ENCODE assay signal across 7 mouse cellular contexts in genomic region chr12:80603566-80603965, GRCm38 (mm10). TPM values are rescaled to one million over a fixed set of nuclear protein-coding genes. Genes with fewer than 3 reads are reported as not detected.
A peak's percentile ranks its signal among the peaks of the same experiment; 100 is the strongest.
DNase-seq lines count a peak whose midpoint lies in the region; ATAC-seq and TF ChIP-seq lines count a peak whose summit lies in the region.

No protein-coding gene starts in this region.

- H3K27ac ChIP-seq in layer of hippocampus, adult 2 months = peak overlapping the region; percentile 86
- peak overlapping the region; percentile 54 for H3K27ac ChIP-seq in heart, postnatal 0 days (ENCODE audit: low read depth)
- peak overlapping the region; percentile 75 for H3K27ac ChIP-seq in lung, embryonic 14.5 days (ENCODE audit: low read depth)

- no peak overlapping the region for H3K4me3 ChIP-seq in layer of hippocampus, adult 2 months
- H3K4me3 ChIP-seq in heart, postnatal 0 days (ENCODE audit: low read depth, low read length) = no peak overlapping the region
- H3K4me3 ChIP-seq in lung, embryonic 14.5 days (ENCODE audit: low read depth, low read length) = no peak overlapping the region

- no peak for ATAC-seq in heart, postnatal 0 days (ENCODE audit: insufficient read depth, low read depth)
- peak; percentile 73; the same call in 1 of the 2 replicates for ATAC-seq in lung, embryonic 14.5 days (ENCODE audit: insufficient read depth)

- WGBS in heart, postnatal 0 days = 5% methylated on average over 4 of the region's 4 CpGs
- 2% methylated on average over 4 of the region's 4 CpGs for WGBS in lung, embryonic 14.5 days

- TF ChIP-seq EP300 in heart, postnatal 0 days (IDR thresholded peaks at IDR 0.05; ENCODE audit: low read depth) = no peak

- no peaks in the 10 kb centered on the region for H3K36me3 ChIP-seq in heart, postnatal 0 days (replicated peaks; ENCODE audit: control insufficient read depth, insufficient read depth, low read length)
- H3K36me3 ChIP-seq in lung, embryonic 14.5 days (ENCODE audit: insufficient read depth) = no peaks in the 10 kb centered on the region

- no peak for TF ChIP-seq CTCF in layer of hippocampus, adult 2 months (conservative IDR thresholded peaks at IDR 0.05)
- TF ChIP-seq CTCF in heart, postnatal 0 days (IDR thresholded peaks at IDR 0.05; ENCODE audit: low read depth) = no peak
- no peak for TF ChIP-seq CTCF in lung, embryonic 14.5 days (IDR thresholded peaks at IDR 0.05; ENCODE audit: low read depth)

- no peaks in the 10 kb centered on the region for H3K9me3 ChIP-seq in heart, postnatal 0 days (replicated peaks; ENCODE audit: control insufficient read depth, low read length)
- no peaks in the 10 kb centered on the region for H3K9me3 ChIP-seq in lung, embryonic 14.5 days (ENCODE audit: low read depth, low read length)

- peaks cover 37% of the 10 kb centered on the region for H3K4me1 ChIP-seq in heart, postnatal 0 days (ENCODE audit: control insufficient read depth, insufficient read depth)
- H3K4me1 ChIP-seq in lung, embryonic 14.5 days (ENCODE audit: insufficient read depth) = peaks cover 18% of the 10 kb centered on the region

- no peak overlapping the region for H3K4me2 ChIP-seq in heart, postnatal 0 days (ENCODE audit: low read depth, low read length)
- 0 out of 2 replicates have a peak overlapping the region, but pooled peaks have one; percentile 1 for H3K4me2 ChIP-seq in lung, embryonic 14.5 days

- H3K9ac ChIP-seq in heart, postnatal 0 days (replicated peaks; ENCODE audit: low read depth, low read length) = 0 out of 2 replicates have a peak overlapping the region, but pooled peaks have one; percentile 8
- H3K9ac ChIP-seq in lung, embryonic 14.5 days = no peak overlapping the region

- no peaks in the 10 kb centered on the region for H3K27me3 ChIP-seq in heart, postnatal 0 days (ENCODE audit: control insufficient read depth, insufficient read depth, low read length)
- H3K27me3 ChIP-seq in lung, embryonic 14.5 days (ENCODE audit: insufficient read depth, low read length) = no peaks in the 10 kb centered on the region

- no peak for DNase-seq in layer of hippocampus, adult 2 months (ENCODE audit: low spot score in 2 of 2)
- DNase-seq in layer of hippocampus, adult 9-10 months (ENCODE audit: low spot score) = no peak
- peak; percentile 33 to 52 for DNase-seq in adrenal gland, postnatal 36 days
- no peak for DNase-seq in heart, postnatal 0 days (ENCODE audit: low spot score)
- peak; percentile 90 for DNase-seq in lung, embryonic 14.5 days
- no peak for DNase-seq in spleen, postnatal 14 days (ENCODE audit: low spot score in 2 of 2)
- no peak for DNase-seq in cerebellum, adult 9-11 months

RNA-seq across cellular contexts. Expression of gene Slc39a9, which starts 40.1 kb away (rescaled TPM):
- 10 to 100 TPM; 37.8 to 37.9 TPM for total RNA-seq in layer of hippocampus, adult 2 months (2021)
- total RNA-seq in adrenal gland, postnatal 36 days (2021) = 10 to 100 TPM; 41.8 to 57.6 TPM
- total RNA-seq in heart, postnatal 0 days (2014; rRNA removed; ENCODE audit: low replicate concordance) = 15.6 and 24.8 TPM in 2 replicates
- 10.3 and 11.4 TPM in 2 replicates for polyA plus RNA-seq in heart, postnatal 0 days (2015; fragmentation: Nextera tagmentation; extraction: Ambion mirVana)
- 33.9 and 38.2 TPM in 2 replicates for polyA plus RNA-seq in lung, embryonic 14.5 days (2014; fragmentation: Nextera tagmentation; extraction: Ambion mirVana)

RNA-seq across cellular contexts. Expression of gene Erh, which starts 40.6 kb away (rescaled TPM):
- 10 to 100 TPM; 34.4 to 44.6 TPM for total RNA-seq in layer of hippocampus, adult 2 months (2021)
- total RNA-seq in adrenal gland, postnatal 36 days (2021) = 10 to 100 TPM; 47.4 to 56.1 TPM
- total RNA-seq in heart, postnatal 0 days (2014; rRNA removed; ENCODE audit: low replicate concordance) = 46.4 and 54.3 TPM in 2 replicates
- polyA plus RNA-seq in heart, postnatal 0 days (2015; fragmentation: Nextera tagmentation; extraction: Ambion mirVana) = 107 and 128 TPM in 2 replicates
- polyA plus RNA-seq in lung, embryonic 14.5 days (2014; fragmentation: Nextera tagmentation; extraction: Ambion mirVana) = 357 and 369 TPM in 2 replicates

Comparison
In these comparisons a context has a peak if more than half of its experiments do, and no peak if none do; other contexts are left out.
1. DNase-seq: peak in adrenal gland, postnatal 36 days (2 of 2) and lung, embryonic 14.5 days (single experiment); none in layer of hippocampus, adult 2 months (0 of 2), layer of hippocampus, adult 9-10 months (single experiment), heart, postnatal 0 days (single experiment), spleen, postnatal 14 days (0 of 2) and cerebellum, adult 9-11 months (single experiment).
2. Peak in every context shown above with its lines, with median percentiles within 50 percentile points of each other: H3K27ac ChIP-seq.